Mouse (Mus musculus): ENCODE results near the gene Ptprj.

Gene Ptprj

DNA sequence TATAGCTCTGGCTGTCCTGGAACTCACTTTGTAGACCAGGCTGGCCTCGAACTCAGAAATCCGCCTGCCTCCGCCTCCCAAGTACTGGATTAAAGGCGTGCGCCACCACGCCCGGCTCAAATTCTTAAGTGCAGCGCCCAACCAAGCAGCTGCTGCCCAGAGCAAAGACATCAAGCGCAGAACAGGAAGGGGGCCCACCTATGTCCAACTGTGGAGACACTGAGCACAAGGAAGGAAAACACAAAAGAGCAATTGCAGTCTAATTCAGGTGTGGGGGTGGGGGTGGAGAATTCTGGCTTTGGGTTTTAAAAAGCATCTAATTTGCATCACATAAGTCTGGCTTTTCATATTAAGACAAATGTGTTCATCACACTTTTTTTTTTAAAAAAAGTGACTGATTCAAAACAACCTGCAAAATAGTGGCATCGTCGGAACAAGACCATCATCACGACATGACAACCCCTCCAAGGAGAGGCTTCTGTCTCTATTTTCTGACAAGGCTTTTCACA lies 20.7 kb downstream of the Ptprj start:
- DNase-seq (ENCODE audit: extremely low read depth, low read depth, low spot score), result no peak

DNA sequence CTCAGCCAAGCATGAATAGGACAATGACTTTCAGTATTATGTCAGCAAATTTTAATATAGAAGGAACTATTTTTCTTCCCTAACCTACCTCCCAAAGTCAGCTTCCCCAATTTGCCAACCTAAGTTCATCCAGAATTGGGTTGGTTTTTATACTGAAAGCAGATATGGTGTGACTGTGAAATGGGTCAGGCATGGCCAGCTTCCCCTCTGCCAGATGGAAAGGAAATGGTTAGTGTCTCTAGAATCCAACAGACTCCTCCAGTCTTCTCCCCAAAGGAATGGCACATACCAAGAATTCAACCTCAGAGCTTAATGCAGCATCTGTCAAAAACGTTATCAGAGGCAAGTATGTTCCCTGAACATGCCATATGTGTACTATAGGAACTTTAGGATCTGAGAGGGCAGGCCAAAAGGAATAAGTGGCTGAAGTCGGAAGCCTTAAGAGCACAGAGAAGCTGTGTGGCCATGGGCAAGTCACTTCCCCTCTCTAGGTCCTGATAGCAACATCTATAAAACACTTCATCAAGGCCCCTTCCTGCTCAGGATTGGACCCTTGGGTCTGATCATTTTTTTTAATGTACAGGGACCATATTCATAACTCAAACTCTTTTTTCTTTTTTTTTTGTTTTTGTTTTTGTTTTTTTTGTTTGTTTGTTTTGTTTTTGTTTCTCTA lies 21.3 kb downstream of the Ptprj start:
- DNase-seq (ENCODE audit: extremely low read depth, low read depth, low spot score), result no peak

DNA sequence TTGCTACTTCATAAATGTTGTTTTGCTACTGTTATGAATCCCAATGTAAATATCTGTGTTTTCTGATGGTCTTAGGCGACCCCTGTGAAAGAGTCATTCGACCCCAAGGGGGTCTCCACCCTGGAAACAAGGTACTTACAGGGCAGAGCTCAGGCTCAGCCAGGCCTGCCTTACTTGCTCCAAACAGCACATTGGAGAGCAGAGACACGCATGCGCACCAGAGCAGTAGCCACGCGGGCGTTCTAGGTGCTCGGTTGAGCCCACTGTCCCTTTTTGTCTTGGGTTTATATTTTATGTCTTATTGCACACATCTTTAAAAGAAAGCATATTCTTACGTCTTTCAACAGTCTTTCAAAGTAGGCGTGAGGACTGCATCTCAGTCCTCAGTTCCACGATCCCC lies 22.1 kb downstream of the Ptprj start:
- DNase-seq (ENCODE audit: extremely low read depth, low read depth, low spot score), result no peak

DNA sequence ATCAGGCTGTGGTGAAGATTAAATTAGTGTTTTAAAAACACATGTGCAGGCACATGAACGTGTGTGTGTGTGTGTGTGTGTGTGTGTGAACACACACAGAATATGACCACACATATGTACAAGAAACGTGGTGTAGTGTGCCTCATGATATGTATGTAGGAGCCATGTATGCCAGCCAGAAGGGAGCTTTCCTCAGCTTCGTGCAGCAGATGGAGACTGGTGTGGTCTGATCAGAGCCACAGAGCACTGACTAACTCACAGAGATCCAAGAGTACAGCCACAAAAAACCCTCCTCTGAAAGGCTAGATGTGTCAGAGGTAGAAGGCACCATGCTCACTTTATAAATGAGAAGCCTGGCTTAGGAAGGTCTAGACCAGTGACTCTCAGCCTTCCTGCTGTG lies 22.5 kb downstream of the Ptprj start:
- DNase-seq (ENCODE audit: extremely low read depth, low read depth, low spot score), result no peak

DNA sequence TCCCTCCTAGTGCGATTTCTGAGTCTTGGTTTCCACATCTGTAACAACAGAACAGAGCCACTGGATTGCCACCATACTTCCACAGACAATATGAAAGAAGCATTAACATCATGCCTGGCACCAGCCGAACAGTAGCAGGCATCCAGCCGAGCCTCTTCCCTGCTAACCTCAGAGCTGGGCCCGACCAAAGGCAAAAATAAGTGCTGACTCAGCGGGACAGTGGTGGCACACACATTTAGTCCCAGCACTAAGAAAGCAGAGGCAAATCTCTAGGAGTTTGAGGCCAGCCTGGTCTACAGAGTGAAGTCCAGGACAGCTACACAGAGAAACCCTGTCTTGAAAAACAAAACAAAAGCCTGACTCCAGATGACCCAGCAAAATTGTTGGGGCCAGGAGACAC lies 24.7 kb downstream of the Ptprj start:
- no peak for DNase-seq (ENCODE audit: extremely low read depth, low read depth, low spot score)

DNA sequence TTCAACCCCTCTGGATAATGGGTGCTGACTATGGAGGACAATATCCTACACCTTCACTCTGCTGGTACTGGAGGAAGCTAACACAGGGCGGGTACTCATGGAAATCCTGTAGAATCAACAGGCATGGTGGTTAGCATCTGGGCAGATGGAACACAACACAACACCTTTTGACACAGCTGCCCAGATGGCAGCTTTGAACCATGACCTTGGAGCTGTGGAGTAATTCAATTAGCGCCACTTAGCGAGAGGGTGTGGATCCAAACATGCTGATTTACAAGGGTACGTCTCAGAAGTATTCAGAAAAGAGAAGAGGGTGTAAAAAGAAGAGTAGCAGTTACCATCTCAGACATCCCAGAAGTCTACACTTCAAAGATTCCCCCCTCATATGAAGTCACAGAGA lies 25.6 kb downstream of the Ptprj start:
- DNase-seq (ENCODE audit: extremely low read depth, low read depth, low spot score), result no peak

DNA sequence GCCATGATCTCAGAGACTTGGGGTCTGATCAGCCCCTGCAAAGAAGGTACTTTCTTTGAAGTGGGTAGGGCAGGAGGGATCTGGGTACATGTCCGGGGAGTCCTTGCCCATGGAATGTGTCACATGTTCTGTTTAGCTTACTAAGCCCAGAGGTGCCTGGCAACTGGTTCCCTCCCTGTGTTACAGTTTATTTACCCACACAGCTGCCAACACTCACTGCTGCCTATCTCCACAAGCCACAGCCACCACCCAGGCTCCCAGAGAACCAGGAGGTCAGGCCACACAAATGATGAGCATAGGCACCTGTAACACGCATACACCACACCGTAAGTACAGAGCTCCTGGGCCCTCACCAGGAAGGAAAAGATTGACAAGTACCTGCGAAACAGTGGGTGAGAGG lies 26.6 kb downstream of the Ptprj start:
- no peak for DNase-seq (ENCODE audit: extremely low read depth, low read depth, low spot score)

DNA sequence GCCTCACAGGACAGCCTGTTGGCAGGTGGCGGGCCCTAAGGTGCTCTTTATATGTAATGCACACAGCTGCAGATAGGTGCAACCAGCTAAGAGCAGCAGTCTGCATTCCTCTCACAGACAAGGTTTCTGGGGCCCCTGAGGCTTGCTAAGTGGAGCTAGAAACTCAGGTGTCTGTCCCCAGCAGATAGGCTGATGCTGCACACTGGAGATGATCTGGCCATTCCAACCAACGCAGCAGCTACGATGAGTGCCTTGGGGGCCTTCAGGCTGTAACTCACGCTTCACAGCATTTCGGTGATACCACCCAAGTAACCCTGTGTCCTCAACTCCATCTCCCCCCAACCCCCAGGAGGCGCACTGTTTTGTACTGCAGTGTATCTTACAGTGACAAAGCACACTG lies 29.8 kb downstream of the Ptprj start:
- no peak for DNase-seq (ENCODE audit: extremely low read depth, low read depth, low spot score)

DNA sequence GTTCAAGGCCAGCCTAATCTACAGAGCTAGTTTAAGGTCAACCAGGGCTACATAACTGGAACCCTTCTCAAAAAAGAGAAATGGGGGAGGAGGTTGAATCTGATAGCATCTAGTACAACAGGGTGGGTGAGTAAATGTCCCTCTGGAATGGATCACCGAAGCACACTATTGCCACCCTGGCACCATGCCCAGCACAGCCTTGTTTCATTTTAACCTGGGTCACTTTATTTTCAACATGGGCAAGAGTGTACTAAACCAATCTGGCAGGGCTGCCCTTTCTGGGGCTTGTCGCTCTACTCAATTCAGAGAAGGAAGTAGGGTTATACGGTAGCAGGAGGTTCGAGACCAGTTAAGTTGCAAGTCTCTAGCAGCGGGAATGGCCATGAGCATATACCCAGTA lies 31.9 kb downstream of the Ptprj start:
- DNase-seq (ENCODE audit: extremely low read depth, low read depth, low spot score), result no peak

DNA sequence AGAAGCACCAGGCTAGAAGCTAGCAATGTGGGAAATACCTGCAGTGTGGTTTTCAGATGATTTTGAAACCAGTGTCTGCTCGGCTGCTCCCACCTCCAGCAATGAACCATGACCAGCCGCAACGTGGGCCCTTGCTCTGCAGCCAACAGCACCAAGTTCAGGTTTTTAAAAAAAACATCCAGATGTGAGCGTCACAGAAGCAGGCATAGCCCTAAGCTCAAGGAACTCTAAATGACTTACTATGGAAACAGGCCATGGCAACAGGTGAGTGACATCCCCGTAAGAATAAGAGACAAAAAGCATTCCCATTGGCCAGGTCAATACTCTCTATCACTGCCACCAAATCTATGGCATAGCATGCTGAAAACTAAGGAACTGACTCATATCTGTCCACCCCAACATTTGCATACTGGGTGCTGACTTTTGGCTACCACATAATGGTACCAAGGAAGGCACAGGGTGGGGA lies 33.3 kb downstream of the Ptprj start:
- no peak for DNase-seq (ENCODE audit: extremely low read depth, low read depth, low spot score)

DNA sequence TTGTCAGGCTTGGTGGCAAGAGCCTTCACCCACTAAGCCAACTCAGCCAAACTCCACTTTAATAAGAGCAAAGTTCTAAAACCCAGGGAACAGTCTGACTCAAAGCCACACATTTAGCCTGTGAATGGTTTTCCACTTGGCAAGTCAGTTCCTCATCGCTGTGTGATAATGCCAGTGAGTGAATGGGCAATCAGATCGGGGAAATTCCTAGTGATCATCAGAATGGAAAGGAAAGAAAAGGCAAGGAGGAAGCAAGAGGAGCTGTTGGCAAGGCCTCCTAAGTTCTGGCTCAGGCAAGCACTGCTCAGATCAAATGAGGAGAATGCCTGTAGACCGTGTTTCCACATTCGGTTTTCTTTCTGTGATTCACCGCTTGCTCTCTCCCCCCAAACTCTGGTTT lies 35.2 kb downstream of the Ptprj start:
- no peak for DNase-seq (ENCODE audit: extremely low read depth, low read depth, low spot score)

DNA sequence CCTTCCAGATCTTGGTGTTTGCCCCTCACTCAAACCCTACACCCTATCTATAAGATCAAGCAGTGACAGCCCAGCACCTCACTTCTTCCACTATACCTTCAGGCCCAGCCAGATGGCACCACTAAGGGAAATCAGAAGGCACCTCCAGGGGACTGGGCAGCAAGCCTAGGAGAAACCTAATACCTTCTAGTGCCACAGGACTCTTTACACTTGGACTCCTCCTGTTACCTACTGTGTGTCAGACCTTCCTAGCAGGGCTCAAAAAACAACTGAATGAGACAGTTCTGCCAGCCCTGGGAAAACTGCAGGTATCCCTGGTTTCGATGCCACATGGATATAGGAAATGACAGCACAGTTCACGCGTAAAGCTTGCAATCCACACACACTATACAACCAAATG lies 36.5 kb downstream of the Ptprj start:
- DNase-seq (ENCODE audit: extremely low read depth, low read depth, low spot score), result no peak

DNA sequence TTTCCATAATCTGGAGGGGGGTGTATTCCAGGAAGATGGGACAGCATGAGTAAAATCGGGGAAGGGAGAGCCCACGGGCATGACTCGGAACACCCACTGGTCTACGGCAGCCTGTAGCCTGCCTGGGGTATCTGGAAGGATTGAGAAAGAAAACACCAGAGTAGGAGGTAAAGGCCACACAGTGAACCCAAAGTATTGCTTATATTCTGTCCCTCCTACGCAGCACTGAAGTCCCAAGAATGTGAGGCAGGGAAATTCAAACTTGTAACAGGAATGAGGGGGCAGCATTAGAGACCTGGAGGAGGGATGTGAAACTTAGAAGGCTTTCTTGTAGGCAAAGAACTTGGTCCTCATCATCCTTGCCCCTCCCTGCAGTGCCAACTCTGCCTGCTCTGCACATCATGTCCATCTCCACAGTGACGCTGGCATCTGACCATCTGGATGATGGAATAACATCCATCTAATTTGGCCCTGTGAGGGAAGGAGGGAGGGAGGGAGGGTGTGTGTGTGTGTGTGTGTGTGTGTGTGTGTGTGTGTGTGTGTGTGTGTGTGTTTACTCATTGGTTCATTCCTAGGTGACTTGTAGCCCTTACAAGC lies 37.2 kb downstream of the Ptprj start:
- DNase-seq (ENCODE audit: extremely low read depth, low read depth, low spot score), result no peak

DNA sequence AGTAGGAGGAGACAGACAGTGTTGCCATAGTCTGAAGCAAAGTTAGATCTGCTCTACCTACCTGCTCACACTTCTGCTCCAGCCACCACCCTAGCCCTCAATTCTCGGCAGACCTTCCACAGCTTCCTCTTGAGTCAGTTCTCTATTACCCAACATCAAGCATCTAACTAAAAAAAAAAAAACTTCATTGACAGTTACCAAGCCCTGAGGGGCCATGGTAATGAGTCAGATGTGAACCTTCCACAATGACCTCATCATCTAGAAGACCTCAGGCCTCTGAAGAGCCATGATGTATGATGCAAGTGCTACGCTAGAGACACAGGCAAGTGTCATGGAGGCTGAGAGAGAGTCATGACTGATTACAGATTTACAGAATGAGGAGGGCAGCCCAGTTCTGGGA lies 37.8 kb downstream of the Ptprj start:
- peak; percentile 40 for DNase-seq (ENCODE audit: extremely low read depth, low read depth, low spot score)

DNA sequence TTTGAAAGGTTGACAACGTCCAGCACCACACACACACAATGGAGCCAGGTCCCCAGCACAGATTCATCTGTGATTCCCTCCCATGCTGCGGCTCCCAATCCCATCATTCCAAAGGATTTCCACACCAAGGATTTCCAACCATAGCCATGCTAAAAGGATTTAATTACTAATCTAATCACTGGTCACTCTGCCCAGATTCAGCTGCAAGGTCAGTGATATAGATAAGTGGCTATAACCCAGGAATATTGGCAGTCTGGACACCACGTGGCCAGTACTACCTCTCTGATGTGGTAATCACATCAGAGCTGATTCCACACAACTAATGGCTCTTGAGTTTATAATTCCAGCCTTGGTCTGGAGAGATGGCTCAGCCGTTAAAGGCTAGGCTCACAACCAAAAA lies 41.2 kb downstream of the Ptprj start:
- DNase-seq (ENCODE audit: extremely low read depth, low read depth, low spot score), result no peak

DNA sequence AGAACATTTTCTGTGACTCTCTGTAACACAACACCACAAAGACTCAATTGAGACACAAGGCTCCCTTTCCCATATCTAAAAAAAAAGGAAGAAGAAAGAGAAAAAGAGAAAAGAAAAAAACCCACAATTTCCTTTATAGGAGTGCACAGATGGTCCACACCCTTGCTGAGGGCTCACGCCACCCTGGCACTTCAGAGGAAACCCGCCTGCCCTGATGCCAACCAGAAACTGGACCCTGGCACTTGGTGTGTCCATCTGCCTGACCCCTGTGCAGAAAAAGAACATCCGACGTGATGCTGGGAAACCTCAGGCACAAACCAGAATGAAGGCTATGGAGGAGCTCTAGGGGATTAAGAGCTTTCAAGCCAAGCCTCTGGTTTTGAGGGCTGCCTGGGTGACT lies 43.2 kb downstream of the Ptprj start:
- DNase-seq (ENCODE audit: extremely low read depth, low read depth, low spot score), result no peak

DNA sequence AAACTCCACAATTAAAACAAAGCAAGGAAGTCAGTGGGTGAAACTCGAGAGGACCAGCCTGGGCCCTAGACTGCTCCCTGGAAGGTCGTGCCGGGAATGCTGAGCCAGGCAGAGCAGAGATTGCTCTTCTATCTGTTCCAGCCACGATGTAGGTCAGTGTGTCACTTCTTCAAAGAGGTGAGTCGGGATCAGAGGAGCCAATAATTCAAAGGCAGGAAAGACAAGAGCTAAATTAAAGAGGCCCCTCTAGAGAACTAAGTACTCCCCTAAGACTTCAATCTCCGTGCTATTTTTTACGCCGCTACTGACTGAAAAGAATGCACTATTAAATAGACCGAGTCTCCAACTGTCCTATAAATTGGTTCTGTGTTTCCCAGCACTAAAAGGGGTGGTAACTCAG lies 43.9 kb downstream of the Ptprj start:
- no peak for DNase-seq (ENCODE audit: extremely low read depth, low read depth, low spot score)

DNA sequence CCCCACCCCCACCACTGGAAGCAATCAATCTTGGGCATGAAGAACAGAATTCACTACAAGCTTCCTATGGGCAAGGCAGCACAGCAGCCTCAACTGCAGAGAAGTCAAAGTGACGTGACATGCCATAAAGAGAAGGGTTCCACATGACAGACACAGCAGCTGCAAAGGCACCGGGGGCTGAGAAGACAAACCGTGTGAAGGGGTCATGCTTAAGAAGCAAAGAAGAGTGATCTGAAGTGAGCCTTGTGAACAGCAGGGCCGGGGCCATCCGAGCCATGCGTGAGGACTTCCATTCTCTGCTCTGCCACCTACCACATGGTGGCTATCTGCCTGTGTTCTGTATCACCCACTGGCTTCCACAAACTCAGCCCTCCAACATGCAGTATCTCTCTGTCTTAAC lies 45.7 kb downstream of the Ptprj start:
- DNase-seq (ENCODE audit: extremely low read depth, low read depth, low spot score), result no peak

DNA sequence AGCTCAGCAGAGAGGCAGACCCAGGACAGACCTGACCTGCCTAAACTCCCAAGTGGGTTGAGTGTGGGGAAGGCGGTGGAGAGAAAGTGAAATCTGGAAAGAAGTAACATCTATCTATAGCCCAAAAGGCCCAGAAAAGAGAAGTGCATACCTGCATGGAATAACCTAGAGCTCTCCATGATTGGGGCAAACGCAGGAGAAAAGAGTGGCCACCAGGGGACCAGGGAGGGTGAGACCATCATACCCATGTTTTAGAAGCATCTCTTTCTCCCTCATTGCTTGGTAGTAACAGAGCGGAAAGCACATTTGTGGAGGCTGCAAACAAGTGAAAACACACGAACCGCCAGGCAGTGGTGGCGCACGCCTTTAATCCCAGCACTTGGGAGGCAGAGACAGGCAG lies 46.5 kb downstream of the Ptprj start:
- no peak for DNase-seq (ENCODE audit: extremely low read depth, low read depth, low spot score)

DNA sequence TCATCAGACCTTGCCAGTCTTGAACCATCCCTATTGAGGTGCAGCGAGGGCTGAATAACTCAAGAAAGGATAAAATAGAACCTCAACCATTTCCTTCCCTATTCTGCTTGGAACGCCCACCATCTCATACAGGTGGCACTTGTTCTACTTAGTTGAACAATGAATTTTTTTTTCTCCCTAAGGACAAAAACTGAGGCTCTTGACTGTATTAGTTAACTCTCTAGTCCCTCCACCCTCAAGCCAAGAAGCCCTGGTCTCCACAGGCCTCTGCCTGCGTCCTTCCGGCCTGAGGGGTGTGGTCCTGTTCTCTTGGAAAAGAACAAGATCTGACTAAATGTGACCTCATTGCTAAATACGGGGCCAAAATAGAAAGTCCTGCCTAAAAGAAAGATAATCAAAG lies 48.4 kb downstream of the Ptprj start:
- DNase-seq (ENCODE audit: extremely low read depth, low read depth, low spot score), result no peak

DNA sequence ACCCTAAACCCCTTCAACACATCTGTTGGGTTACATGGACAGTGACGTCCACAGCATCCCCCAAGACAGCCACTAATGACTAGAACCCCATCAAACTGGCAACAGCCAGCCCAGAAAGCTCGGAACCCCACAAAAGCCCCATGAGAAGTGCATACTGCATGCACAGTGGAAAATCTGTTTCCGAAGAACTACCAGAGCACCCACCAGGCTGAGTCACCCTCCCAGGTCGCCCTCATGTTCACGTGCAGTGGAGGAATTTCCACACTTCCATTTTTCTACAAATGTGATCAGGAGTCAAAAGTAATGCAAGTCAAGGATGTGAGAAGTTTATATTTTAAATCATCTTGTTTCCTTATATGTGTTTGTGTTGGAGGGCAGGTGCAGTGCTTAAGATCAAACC lies 52.3 kb downstream of the Ptprj start:
- no peak for DNase-seq (ENCODE audit: extremely low read depth, low read depth, low spot score)

DNA sequence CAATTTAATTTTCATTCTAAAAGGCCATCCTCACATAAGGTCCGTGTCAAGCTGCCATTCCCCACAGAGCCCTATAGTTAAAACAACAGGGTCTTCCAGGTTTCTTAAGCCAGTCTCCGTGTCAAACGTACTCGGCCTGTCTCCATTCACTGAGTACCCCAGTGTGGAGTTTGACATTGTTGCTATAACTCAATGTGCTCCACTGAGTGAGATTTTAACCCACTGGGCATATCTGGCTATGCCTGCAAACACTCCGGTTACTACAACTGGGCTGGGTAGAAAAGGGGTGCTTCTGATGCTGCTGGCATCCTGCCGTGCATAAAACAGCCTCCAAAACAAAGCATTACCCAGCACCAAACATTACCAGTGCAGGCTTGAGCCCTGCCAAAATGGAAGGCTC lies 53.5 kb downstream of the Ptprj start:
- DNase-seq (ENCODE audit: extremely low read depth, low read depth, low spot score), result no peak

DNA sequence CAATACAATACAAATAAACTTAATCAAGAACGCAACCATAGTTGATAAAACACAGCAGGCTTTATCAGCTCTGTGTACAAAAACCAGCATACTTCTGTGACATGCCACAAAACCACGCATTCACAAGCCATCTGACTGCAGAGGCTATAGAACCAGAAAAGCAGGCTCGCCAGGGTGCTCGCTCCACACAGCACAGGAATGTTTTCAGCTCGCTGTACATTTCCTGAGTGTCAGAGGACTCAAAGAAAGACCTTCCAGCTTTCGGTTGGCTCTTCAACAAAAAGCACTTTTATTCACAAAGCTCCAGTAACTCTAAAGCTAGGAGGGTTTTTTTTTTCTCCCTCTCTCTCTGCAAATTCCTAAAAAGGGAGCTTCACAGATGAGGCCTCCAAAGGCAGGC lies 53.9 kb downstream of the Ptprj start:
- DNase-seq (ENCODE audit: extremely low read depth, low read depth, low spot score), result peak; percentile 23
